In the genomic region with DNA sequence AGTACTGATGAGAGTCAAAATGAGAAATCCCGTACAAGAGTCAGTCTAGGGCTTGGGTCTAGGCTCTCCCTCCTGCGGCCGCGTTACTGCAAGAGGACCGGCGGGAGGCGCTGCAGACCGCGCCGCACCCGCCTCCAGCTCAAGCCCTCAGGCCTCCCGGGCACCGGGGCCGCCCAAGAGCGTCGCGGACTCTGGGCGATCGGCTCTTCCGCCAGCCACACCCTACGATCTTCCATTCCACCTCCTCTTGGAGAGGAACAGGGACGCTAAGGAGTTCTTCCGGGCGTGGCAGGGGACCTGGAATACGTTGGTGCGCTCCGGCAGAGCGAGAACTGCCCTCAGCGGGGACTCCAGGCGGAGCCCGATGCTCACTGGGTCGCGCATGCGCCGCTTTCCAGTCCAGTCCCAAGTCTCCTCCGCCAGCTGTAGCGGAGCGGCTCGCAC, we compare ENCODE assay signal across 8 mouse cellular contexts. TPM values are rescaled to one million over a fixed set of nuclear protein-coding genes. Genes with fewer than 3 reads are reported as not detected.
A peak's percentile ranks its signal among the peaks of the same experiment; 100 is the strongest.
DNase-seq lines count a peak whose midpoint lies in the region; ATAC-seq lines count a peak whose summit lies in the region.

No protein-coding gene starts in this region.

- H3K36me3 ChIP-seq in intestine, embryonic 14.5 days (ENCODE audit: control insufficient read depth, insufficient read depth, low read length), result no peaks in the 10 kb centered on the region

- no peaks in the 10 kb centered on the region for H3K27me3 ChIP-seq in intestine, embryonic 14.5 days (replicated peaks; ENCODE audit: control insufficient read depth, insufficient read depth, low read length)

- peak overlapping the region; percentile 47; the same call in 1 of the 2 replicates for H3K27ac ChIP-seq in intestine, embryonic 14.5 days (ENCODE audit: low read depth)

- H3K9me3 ChIP-seq in intestine, embryonic 14.5 days (ENCODE audit: control insufficient read depth, low read length), result no peaks in the 10 kb centered on the region

- intact Hi-C loops in gastrocnemius, postnatal 36 days (cut with DNase I), result loop anchor here (2.0 to 5.0 kb wide), 4 partner anchors 708 to 1170 kb away; no protein-coding TSS in a partner anchor
- intact Hi-C loops in left cerebral cortex, postnatal 25 days (cut with DNase I), result loop anchor here (1.0 to 5.0 kb wide), 3 partner anchors 708 to 1173 kb away; no protein-coding TSS in a partner anchor

- WGBS in intestine, embryonic 14.5 days, result under 1% methylated on average over 39 of the region's 39 CpGs

- H3K4me2 ChIP-seq in intestine, embryonic 14.5 days (ENCODE audit: low read length), result peak overlapping the region; percentile 55

- no peaks in the 10 kb centered on the region for H3K4me1 ChIP-seq in intestine, embryonic 14.5 days (replicated peaks; ENCODE audit: control insufficient read depth, insufficient read depth, low read length)

- peak overlapping the region; percentile 60 for H3K4me3 ChIP-seq in intestine, embryonic 14.5 days (ENCODE audit: low read depth, low read length)

- peak overlapping the region; percentile 67 for H3K9ac ChIP-seq in intestine, embryonic 14.5 days (ENCODE audit: low read length)

- DNase-seq in adrenal gland, adult 18-20 months (ENCODE audit: low spot score in 2 of 2), result peak; percentile 72 to 77
- peak; percentile 90 for DNase-seq in embryo, embryonic 10.5 days (ENCODE audit: low spot score)
- DNase-seq in gastrocnemius, postnatal 36 days, result peak; percentile 72 to 78
- DNase-seq in intestine, embryonic 14.5 days (ENCODE audit: low spot score), result peak; percentile 90
- DNase-seq in left cerebral cortex, postnatal 25 days (ENCODE audit: low spot score in 2 of 2), result peak; percentile 75 to 76
- peak; percentile 78 to 80 for DNase-seq in right cerebral cortex, adult 2 months (ENCODE audit: low spot score in 2 of 2)
- peak; percentile 36 for DNase-seq in urinary bladder, postnatal 10 days (ENCODE audit: low spot score)

- ATAC-seq in intestine, embryonic 14.5 days (replicated peaks; ENCODE audit: low FRiP score, low TSS enrichment, low read depth), result peak; percentile 96
- ATAC-seq in megakaryocyte progenitor cell, adult 5-6 weeks (replicated peaks; ENCODE audit: poor library complexity), result peak; percentile 100

RNA-seq across cellular contexts. Expression of a gene that starts 17.5 kb away (rescaled TPM):
- 10 to 100 TPM; 13.4 to 37.5 TPM for total RNA-seq in adrenal gland, adult 18-20 months (2021)
- 10 to 100 TPM; 12.8 to 13.5 TPM for total RNA-seq in gastrocnemius, postnatal 36 days (2021)
- polyA plus RNA-seq in intestine, embryonic 14.5 days (2014; fragmentation: Nextera tagmentation; extraction: Ambion mirVana), result 5.9 and 7.9 TPM in 2 replicates
- total RNA-seq in left cerebral cortex, postnatal 25 days (2021), result 1 to 10 TPM; 6.0 to 7.4 TPM
- total RNA-seq in megakaryocyte progenitor cell, adult 5-6 weeks (2015), result 12.4 and 23.7 TPM in 2 replicates
- total RNA-seq in megakaryocyte progenitor cell, adult 5-6 weeks (2017), result 3.3 and 8.8 TPM in 2 replicates

Comparison
In these comparisons a context has a peak if more than half of its experiments do, and no peak if none do; other contexts are left out.
1. Peak in every context shown above with its lines: DNase-seq, ATAC-seq, H3K4me3 ChIP-seq and H3K27ac ChIP-seq.
2. DNase-seq: peak in every context shown above with its lines; median percentile 90 in embryo, embryonic 10.5 days; 90 in intestine, embryonic 14.5 days; 79 in right cerebral cortex, adult 2 months; 76 in left cerebral cortex, postnatal 25 days; 75 in gastrocnemius, postnatal 36 days; 74 in adrenal gland, adult 18-20 months; 36 in urinary bladder, postnatal 10 days.